Mouse (Mus musculus): Measurements from ENCODE around the gene Sgcg.

GRCm38 (mm10) chr14:61302428-61302827, 44.1 kb upstream of the Sgcg start:
- TF ChIP-seq CTCF (IDR thresholded peaks at IDR 0.05; ENCODE audit: borderline replicate concordance, extremely low read depth, insufficient read depth, insufficient read length) (no peak), POLR2A (IDR thresholded peaks at IDR 0.05; ENCODE audit: borderline replicate concordance, extremely low read depth, insufficient read depth, insufficient read length, poor library complexity, severe bottlenecking) (no peak)

Measured in brain, embryonic 14.5 days (tissue).